Mouse (Mus musculus) kidney, adult 2 months (tissue): ENCODE measurements around the gene Tax1bp1. TPM values are rescaled to one million over a fixed set of nuclear protein-coding genes. Genes with fewer than 3 reads are reported as not detected.

Source experiments
- DNase-seq: peaks from one replicate; pipeline ENCODE4 v3.0.0; 2021
- H3K27ac ChIP-seq: fragments of 200-500 bp; 2 replicates; pipeline ENCODE4 v1.5.1; 2012; ENCODE audit warnings: low read depth, low read length, control low read depth, inconsistent platforms; ENCODE audit not compliant: insufficient read depth
- H3K27me3 ChIP-seq: fragments of 200-500 bp; replicated peaks from 2 replicates; pipeline ENCODE4 v1.6.1; 2012; ENCODE audit warnings: mild to moderate bottlenecking, moderate library complexity, low read length, inconsistent platforms; ENCODE audit not compliant: control insufficient read depth, insufficient read depth
- H3K36me3 ChIP-seq: fragments of 200-500 bp; 2 replicates; pipeline ENCODE4 v1.6.1; 2012; ENCODE audit warnings: mild to moderate bottlenecking, moderate library complexity, low read length, inconsistent platforms; ENCODE audit not compliant: control insufficient read depth, insufficient read depth
- H3K4me1 ChIP-seq: fragments of 200-500 bp; 2 replicates; pipeline ENCODE4 v1.6.1; 2011; ENCODE audit warnings: low read length; ENCODE audit not compliant: control insufficient read depth, insufficient read depth
- H3K4me3 ChIP-seq: fragments of 200-500 bp; 2 replicates; pipeline ENCODE4 v1.5.1; 2011; ENCODE audit warnings: mild to moderate bottlenecking, low read depth, low read length, control low read depth; ENCODE audit not compliant: insufficient read depth
- CTCF ChIP-seq: fragments of 200-500 bp; conservative IDR thresholded peaks from 2 replicates; pipeline ENCODE4 v1.5.1; 2011; ENCODE audit warnings: low read depth, mild to moderate bottlenecking, control low read depth, low read length, moderate library complexity, mixed read lengths; ENCODE audit not compliant: insufficient read depth, insufficient read length
- POLR2A ChIP-seq: fragments of 200-500 bp; IDR thresholded peaks from one replicate; pipeline ENCODE4 v1.6.1; 2011; ENCODE audit warnings: low read depth, low read length, control low read depth
- WGBS: fragments of 180-500 bp; shearing (Covaris S2); methylation state at CpG from one replicate; pipeline ENCODE4 v1.1.7; 2018; 5-methylcytosine and 5-hydroxymethylcytosine counted together
- polyA plus RNA-seq: library from polyadenylated mRNA; depleted of rRNA; stranded (reverse); fragments of >200 nt; gene quantifications from 2 replicates; pipeline ENCODE4 v1.2.3, GENCODE M21; 2012

Gene Tax1bp1
- polyA plus RNA-seq, 1 experiment = 63.1 TPM

DNA sequence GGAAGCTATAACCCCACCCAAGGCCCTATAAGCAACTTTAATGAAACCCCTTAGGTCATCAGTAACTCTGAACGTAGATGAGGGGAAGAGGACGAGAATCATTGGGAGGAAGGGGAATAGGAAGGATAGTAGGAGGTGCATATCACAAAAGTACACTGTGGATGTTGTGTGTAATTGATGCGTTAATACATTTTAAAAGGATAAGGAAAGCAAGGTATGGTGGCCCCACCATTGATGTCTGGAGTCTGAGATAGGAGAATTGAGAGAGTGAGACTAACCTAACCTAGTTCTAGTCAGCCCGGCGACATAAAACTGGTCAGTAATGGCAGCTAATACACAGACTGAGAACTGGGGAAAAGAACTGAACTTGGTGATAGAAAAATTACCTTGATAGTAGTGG is 39.3 kb downstream of the Tax1bp1 start:
- no peak for DNase-seq
- H3K27ac ChIP-seq = no peak overlapping the region
- no peak overlapping the region for H3K4me3 ChIP-seq
- H3K4me1 ChIP-seq = no peaks in the 10 kb centered on the region
- TF ChIP-seq CTCF (no peak), POLR2A (no peak)
- 92% methylated on average over 5 of the region's 5 CpGs for WGBS
- no peaks in the 10 kb centered on the region for H3K27me3 ChIP-seq
- H3K36me3 ChIP-seq = peaks cover 19% of the 10 kb centered on the region

DNA sequence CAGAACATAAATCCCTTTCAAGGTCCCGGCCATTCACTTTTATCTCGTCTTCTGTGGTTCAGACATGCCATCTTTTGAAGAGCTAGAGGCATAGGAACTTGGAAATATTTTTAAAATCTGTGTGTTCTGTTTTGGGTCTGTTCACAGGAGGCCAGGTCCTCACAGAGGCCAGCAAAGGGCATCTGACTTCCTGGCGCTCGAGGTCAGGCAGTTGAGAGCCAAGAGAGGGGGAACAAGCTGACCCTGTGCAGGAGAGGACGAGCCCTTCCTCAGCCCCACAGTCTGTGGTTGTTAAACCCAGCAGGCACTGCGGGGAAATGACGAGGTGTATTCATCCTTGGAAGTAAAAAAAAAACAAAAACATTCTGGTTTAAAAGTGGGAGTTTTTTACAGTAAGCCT is 51.7 kb downstream of the Tax1bp1 start:
- no peak for DNase-seq
- WGBS = 51% methylated on average over 7 of the region's 7 CpGs
- no peak overlapping the region for H3K4me3 ChIP-seq
- H3K27ac ChIP-seq = no peak overlapping the region
- no peaks in the 10 kb centered on the region for H3K27me3 ChIP-seq
- H3K36me3 ChIP-seq = peaks cover 6% of the 10 kb centered on the region
- no peak for TF ChIP-seq POLR2A
- H3K4me1 ChIP-seq = no peaks in the 10 kb centered on the region

DNA sequence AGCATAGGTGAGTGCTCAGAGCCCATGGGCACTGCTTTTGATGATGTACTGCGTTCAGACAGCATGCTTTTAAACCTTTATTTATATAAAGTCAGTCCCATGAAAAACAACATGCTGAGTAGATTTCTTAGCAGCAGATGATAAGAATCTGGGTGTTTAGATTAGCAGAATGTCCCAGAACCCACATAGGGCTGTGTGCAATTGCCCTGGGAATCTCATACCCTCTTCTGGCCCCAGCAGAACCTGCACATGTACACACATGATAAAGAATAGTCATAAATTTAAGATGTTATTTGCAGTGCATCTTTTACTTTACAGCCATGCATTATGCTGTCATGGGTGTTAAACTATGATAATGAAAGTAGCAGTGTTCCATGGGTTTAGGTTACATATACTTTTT is 57.3 kb downstream of the Tax1bp1 start:
- 89% methylated on average over 1 of the region's 1 CpGs for WGBS
- H3K27me3 ChIP-seq = no peaks in the 10 kb centered on the region
- no peak overlapping the region for H3K4me3 ChIP-seq
- TF ChIP-seq POLR2A (no peak), CTCF (no peak)
- H3K36me3 ChIP-seq = peaks cover 5% of the 10 kb centered on the region
- H3K4me1 ChIP-seq = no peaks in the 10 kb centered on the region
- H3K27ac ChIP-seq = no peak overlapping the region
- no peak for DNase-seq

DNA sequence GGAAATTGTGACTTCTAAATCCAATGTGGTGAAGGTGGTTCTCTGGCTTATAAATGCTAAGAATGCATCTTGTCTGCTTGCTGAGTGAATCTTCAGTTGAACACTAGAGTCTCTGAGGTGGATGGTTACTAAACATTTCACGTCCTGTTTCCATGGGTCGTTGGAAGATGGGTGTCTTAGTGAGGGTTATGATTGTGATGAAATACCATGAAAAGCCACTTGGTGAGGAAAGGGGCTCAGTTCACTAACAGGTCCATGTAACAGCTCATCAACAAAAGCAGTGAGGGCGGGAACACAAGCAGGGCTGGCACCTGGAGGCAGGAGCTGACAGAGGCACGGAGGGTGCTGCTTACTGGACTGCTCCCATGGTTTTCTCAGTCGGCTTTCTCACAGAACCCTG is 59.6 kb downstream of the Tax1bp1 start:
- Histone ChIP-seq H3K27me3 (no peaks in the 10 kb centered on the region), H3K4me3 (no peak overlapping the region), H3K4me1 (no peaks in the 10 kb centered on the region), H3K36me3 (peaks cover 3% of the 10 kb centered on the region), H3K27ac (no peak overlapping the region)
- no peak for TF ChIP-seq POLR2A
- no peak for DNase-seq
- WGBS = 72% methylated on average over 5 of the region's 5 CpGs

DNA sequence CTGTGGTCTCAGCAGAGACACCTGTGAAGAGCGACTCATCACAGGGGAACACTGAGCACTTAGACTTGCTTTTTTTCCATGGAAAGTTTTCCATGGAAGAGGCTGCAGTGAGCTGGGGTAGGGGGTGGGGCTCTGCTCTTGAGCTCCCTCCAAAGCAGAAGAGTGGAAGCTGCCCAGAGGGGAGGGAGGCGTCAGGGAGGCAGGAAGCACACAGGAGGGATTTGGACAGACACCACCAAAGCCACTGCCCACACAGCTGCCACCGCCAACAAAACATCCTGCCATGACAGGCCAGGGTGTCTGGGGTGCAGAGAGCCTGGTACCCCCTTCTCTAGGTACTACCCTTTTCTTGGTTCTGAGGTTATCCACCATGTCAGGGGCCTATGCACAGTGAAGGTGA is 61.8 kb downstream of the Tax1bp1 start:
- 71% methylated on average over 3 of the region's 3 CpGs for WGBS
- Histone ChIP-seq H3K4me1 (no peaks in the 10 kb centered on the region), H3K36me3 (no peaks in the 10 kb centered on the region), H3K27me3 (no peaks in the 10 kb centered on the region), H3K27ac (no peak overlapping the region), H3K4me3 (no peak overlapping the region)
- TF ChIP-seq CTCF (no peak), POLR2A (no peak)
- no peak for DNase-seq

DNA sequence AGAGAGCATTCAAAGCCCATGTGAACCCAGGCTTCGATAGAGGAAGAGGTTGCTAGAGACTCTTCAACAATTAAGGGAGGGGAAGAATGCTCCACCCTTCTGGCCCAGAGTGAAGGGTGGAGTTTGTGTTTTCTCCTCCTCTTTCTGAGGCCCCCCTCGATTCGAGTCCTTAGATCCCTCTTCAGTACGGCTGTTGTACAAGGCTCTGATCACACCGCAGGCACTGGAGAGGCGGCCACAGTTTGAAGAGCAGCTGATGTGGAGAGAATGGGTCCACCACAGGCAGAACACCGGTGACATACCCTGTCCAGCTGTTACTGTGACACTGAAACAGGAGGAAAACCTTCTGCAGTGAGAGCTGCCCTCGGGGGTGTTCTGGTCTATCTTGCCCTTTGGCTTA is 62.4 kb downstream of the Tax1bp1 start:
- Histone ChIP-seq H3K27me3 (no peaks in the 10 kb centered on the region), H3K36me3 (no peaks in the 10 kb centered on the region), H3K4me1 (no peaks in the 10 kb centered on the region), H3K4me3 (no peak overlapping the region), H3K27ac (no peak overlapping the region)
- no peak for DNase-seq
- WGBS = 83% methylated on average over 8 of the region's 8 CpGs
- TF ChIP-seq CTCF = no peak
- TF ChIP-seq POLR2A = no peak

DNA sequence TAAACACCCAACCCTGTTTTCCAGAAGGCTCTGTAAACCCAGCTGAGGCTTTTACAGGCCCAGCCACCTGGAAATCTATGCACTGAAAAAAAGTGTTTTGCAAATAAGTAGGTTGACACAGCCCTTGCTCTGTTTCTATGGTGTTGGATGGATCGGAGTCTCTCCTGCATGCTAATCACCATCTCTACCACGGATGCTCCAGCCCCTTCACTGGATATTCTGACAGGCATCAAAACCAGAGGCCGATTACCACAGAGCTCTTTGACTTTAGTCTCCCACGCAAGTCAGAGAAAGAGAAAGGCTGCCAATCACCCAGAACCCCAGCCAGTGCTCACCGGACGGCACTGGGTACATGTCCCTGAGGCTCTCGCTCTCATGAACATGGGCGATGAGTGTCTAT is 63.5 kb downstream of the Tax1bp1 start:
- H3K4me3 ChIP-seq = no peak overlapping the region
- 90% methylated on average over 8 of the region's 8 CpGs for WGBS
- no peaks in the 10 kb centered on the region for H3K27me3 ChIP-seq
- no peaks in the 10 kb centered on the region for H3K4me1 ChIP-seq
- TF ChIP-seq CTCF (no peak), POLR2A (no peak)
- H3K27ac ChIP-seq = no peak overlapping the region
- DNase-seq = no peak
- H3K36me3 ChIP-seq = no peaks in the 10 kb centered on the region

DNA sequence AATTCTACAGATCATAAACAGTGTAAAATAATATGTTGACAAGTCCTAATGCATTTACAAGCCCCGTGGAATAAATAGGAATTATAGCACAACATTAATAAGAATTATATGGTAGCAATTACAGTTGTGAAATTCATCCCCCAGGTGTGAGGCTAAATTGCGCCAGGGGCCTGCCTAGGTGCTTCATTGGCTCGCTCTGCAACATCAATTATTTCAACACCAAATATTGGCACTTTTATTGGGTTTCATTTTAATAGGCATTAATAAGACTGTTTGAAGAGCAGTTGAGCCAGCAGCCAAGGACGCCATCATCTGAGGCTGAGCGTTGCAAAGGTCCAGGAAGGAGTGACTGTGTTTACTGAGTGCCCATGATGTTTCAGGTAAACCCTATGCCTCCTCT is 65.0 kb downstream of the Tax1bp1 start:
- Histone ChIP-seq H3K36me3 (no peaks in the 10 kb centered on the region), H3K27me3 (no peaks in the 10 kb centered on the region), H3K4me3 (no peak overlapping the region), H3K27ac (no peak overlapping the region), H3K4me1 (no peaks in the 10 kb centered on the region)
- TF ChIP-seq POLR2A = no peak
- no peak for TF ChIP-seq CTCF
- WGBS = 83% methylated on average over 5 of the region's 5 CpGs
- DNase-seq = no peak
